Mouse (Mus musculus) limb, embryonic 11.5 days (tissue): ENCODE data around the gene Carns1. TPM values are rescaled to one million over a fixed set of nuclear protein-coding genes. Genes with fewer than 3 reads are reported as not detected.

ENCODE experiments used
- ATAC-seq: fragments of 200-750 bp; cut with Nextera tagmentation; 2 replicates; pipeline ENCODE4 v1.8.0; 2017; ENCODE audit warnings: low read depth; ENCODE audit not compliant: insufficient number of reproducible peaks, low FRiP score, low TSS enrichment
- DNase-seq: peaks from one replicate; pipeline ENCODE4 v3.0.0-alpha.2; 2015; ENCODE audit warnings: low spot score
- H3K27ac ChIP-seq: fragments of 300-500 bp; sonication (generic); replicated peaks from 2 replicates; pipeline ENCODE4 v1.5.1; 2014; ENCODE audit warnings: low read depth, mild to moderate bottlenecking, low read length
- H3K27me3 ChIP-seq: fragments of 300-500 bp; sonication (generic); 2 replicates; pipeline ENCODE4 v1.6.1; 2014; ENCODE audit warnings: mild to moderate bottlenecking, low read length, mixed read lengths; ENCODE audit not compliant: control insufficient read depth, insufficient read depth
- H3K36me3 ChIP-seq: fragments of 300-500 bp; sonication (generic); 2 replicates; pipeline ENCODE4 v1.6.1; 2014; ENCODE audit warnings: mild to moderate bottlenecking, low read length, moderate library complexity, mixed read lengths; ENCODE audit not compliant: control insufficient read depth, insufficient read depth
- H3K4me1 ChIP-seq: fragments of 300-500 bp; sonication (generic); 2 replicates; pipeline ENCODE4 v1.6.1; 2014; ENCODE audit warnings: low read length, mixed read lengths; ENCODE audit not compliant: control insufficient read depth, insufficient read depth
- H3K4me2 ChIP-seq: fragments of 300-500 bp; sonication (generic); 2 replicates; pipeline ENCODE4 v1.6.1; 2014; ENCODE audit warnings: low read depth, mild to moderate bottlenecking, moderate library complexity; ENCODE audit not compliant: severe bottlenecking
- H3K4me3 ChIP-seq: fragments of 300-500 bp; sonication (generic); 2 replicates; pipeline ENCODE4 v1.5.1; 2014; ENCODE audit warnings: low read depth, low read length
- H3K9ac ChIP-seq: fragments of 300-500 bp; sonication (generic); 2 replicates; pipeline ENCODE4 v1.6.1; 2014; ENCODE audit warnings: mild to moderate bottlenecking, low read length
- H3K9me3 ChIP-seq: fragments of 300-500 bp; sonication (generic); 2 replicates; pipeline ENCODE4 v1.6.1; 2016; ENCODE audit warnings: low read length; ENCODE audit not compliant: control insufficient read depth
- WGBS: fragments of 180-500 bp; shearing (Covaris S2); extraction: QIAGEN DNeasy Blood & Tissue Kit; methylation state at CpG from one replicate; pipeline ENCODE4 v1.1.7; 2014; 5-methylcytosine and 5-hydroxymethylcytosine counted together
- polyA plus RNA-seq: library from polyadenylated mRNA; unstranded; fragments of >200 nt; fragmentation: Nextera tagmentation; extraction: Ambion mirVana; gene quantifications from 2 replicates; pipeline ENCODE4 v1.2.1, GENCODE M21; 2014

Gene Carns1
- polyA plus RNA-seq, 1 experiment from 2014 or later: 2.1 TPM

DNA sequence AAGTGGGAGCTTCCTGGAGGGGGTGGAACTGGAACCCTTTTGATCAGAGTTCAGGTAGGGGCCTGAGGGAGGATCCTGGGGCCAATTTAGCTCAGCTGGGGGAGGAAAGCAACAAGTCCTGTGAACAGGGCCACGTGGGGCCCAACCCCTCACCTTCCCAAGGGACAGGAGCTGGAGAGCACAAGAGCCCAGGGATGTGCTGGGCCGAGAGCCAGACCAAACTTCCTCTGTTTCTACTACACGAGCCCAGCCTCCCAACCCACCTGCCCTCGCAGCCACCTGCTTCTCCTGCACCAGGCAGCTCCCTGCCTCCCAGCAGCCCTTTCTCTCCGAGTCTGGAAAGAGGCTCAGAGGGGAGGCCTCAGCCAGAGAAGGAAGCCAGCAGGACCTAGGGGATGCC, 21.3 kb upstream of the Carns1 start:
- Histone ChIP-seq H3K27me3 (no peaks in the 10 kb centered on the region), H3K36me3 (peaks cover 39% of the 10 kb centered on the region), H3K4me2 (no peak overlapping the region), H3K9ac (no peak overlapping the region), H3K4me3 (no peak overlapping the region), H3K9me3 (no peaks in the 10 kb centered on the region), H3K4me1 (peaks cover 24% of the 10 kb centered on the region), H3K27ac (no peak overlapping the region)
- DNase-seq (no peak), ATAC-seq (no peak)
- 21% methylated on average over 5 of the region's 5 CpGs for WGBS

DNA sequence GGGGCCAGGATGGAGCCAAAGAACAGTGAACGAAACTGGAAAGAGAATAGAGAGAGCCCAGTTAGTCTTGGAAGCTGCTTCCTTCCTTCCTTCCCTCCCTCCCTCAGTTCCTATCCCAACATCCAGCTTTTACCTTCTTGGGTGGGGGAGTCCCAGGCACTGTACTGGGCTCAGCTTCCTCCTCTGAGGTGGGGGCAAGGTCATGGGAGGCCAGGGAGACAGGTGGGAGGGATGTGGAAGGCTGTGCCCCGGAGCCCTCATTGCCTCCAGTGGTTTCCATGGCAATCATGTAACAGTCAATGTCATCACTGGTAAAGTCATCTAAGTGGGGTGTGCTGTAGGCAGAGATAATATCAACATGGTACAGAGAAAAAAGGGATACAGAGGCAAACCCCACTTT, 20.8 kb upstream of the Carns1 start:
- Histone ChIP-seq H3K4me1 (peaks cover 24% of the 10 kb centered on the region), H3K27me3 (no peaks in the 10 kb centered on the region), H3K36me3 (peaks cover 39% of the 10 kb centered on the region), H3K9ac (no peak overlapping the region), H3K9me3 (no peaks in the 10 kb centered on the region), H3K4me2 (no peak overlapping the region), H3K4me3 (no peak overlapping the region), H3K27ac (no peak overlapping the region)
- ATAC-seq: no peak
- WGBS: 63% methylated on average over 2 of the region's 2 CpGs
- DNase-seq: no peak

DNA sequence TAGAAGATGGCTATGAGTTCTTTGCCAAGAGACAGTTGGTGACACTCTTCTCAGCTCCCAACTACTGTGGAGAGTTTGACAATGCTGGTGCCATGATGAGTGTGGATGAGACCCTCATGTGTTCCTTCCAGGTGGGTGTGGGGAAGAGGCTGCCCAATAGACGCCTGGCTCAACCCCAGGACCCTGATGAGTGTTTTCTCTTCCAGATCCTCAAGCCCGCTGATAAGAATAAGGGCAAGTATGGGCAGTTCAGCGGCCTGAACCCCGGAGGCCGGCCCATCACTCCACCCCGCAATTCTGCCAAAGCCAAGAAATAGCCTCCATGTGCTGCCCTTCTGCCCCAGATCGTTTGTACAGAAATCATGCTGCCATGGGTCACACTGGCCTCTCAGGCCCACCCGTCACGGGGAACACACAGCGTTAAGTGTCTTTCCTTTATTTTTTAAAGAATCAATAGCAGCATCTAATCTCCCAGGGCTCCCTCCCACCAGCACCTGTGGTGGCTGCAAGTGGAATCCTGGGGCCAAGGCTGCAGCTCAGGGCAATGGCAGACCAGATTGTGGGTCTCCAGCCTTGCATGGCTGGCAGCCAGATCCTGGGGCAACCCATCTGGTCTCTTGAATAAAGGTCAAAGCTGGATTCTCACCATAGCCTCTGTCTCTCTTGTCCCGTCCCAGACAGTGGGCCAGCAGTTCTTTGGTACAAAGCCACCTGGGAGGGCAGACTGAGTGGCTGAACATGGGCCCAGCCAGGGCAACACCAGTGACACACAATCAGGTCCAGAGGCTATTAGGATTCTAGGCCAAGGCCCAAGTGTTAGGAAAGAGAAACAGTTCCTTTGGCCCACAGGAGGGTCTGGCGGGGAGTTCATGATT, 19.7 kb upstream of the Carns1 start:
- H3K27me3 ChIP-seq: no peaks in the 10 kb centered on the region
- no peak overlapping the region for H3K27ac ChIP-seq
- ATAC-seq (no peak), DNase-seq (no peak)
- H3K4me1 ChIP-seq: peaks cover 17% of the 10 kb centered on the region
- no peaks in the 10 kb centered on the region for H3K9me3 ChIP-seq
- H3K4me2 ChIP-seq: no peak overlapping the region
- 81% methylated on average over 12 of the region's 12 CpGs for WGBS
- H3K36me3 ChIP-seq: peaks cover 39% of the 10 kb centered on the region
- no peak overlapping the region for H3K9ac ChIP-seq
- H3K4me3 ChIP-seq: no peak overlapping the region

DNA sequence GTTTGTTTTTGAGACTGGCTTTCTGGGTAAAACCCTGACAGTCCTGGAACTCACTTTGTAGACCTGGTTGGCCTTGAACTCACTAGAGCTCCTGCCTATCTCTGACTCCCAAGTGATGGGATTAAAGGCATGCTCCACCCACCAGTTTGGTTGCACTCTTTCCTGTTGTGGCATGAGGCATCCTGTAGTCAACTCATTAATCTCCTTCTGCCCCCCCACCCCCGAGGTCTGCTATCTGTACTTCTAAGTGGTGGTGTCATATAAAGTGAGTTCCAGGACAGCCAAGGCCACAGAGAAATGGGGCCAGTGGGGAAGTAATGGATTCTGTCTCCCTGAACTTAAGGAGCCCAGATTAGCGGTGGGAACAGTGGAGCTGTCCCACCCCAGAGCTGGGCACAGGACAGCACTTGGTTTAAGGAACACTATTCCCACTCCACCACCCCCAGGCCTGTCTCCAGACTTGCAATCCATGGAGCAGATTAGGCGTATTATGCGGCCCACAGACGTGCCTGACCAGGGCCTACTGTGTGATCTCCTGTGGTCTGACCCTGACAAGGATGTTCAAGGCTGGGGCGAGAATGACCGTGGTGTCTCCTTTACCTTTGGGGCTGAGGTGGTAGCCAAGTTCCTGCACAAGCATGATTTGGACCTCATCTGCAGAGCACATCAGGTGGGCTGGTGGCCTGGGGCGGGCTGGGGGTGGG, 18.9 kb upstream of the Carns1 start:
- Histone ChIP-seq H3K4me2 (no peak overlapping the region), H3K4me1 (peaks cover 17% of the 10 kb centered on the region)

DNA sequence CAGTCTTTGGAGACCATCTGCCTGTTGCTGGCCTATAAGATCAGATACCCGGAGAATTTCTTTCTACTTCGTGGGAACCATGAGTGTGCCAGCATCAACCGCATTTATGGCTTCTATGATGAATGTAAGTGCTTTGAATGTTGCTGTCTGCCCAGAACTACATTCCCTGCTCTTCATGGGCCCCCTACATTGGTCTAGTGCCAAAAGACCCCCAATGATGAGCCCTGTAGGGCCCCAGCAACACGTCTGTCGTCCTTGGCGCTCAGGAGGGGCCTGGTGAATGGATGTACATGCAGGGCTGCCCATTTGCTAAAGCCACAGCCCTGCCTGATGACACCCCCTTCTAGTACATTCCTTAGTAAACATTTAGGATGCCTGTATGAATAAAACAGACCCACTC, 17.9 kb upstream of the Carns1 start:
- no peak overlapping the region for H3K27ac ChIP-seq
- ATAC-seq: no peak
- H3K4me1 ChIP-seq: peaks cover 17% of the 10 kb centered on the region
- H3K9ac ChIP-seq: peak overlapping the region; percentile 94
- H3K9me3 ChIP-seq: no peaks in the 10 kb centered on the region
- H3K27me3 ChIP-seq: no peaks in the 10 kb centered on the region
- H3K4me2 ChIP-seq: peak overlapping the region; percentile 84
- H3K4me3 ChIP-seq: peak overlapping the region; percentile 98
- H3K36me3 ChIP-seq: peaks cover 36% of the 10 kb centered on the region
- 61% methylated on average over 6 of the region's 6 CpGs for WGBS
- DNase-seq: no peak

More for the DNA sequence above, 18.9 kb upstream of the Carns1 start:
- Histone ChIP-seq H3K27ac (no peak overlapping the region), H3K27me3 (no peaks in the 10 kb centered on the region), H3K9me3 (no peaks in the 10 kb centered on the region), H3K4me3 (no peak overlapping the region), H3K36me3 (peaks cover 36% of the 10 kb centered on the region), H3K9ac (no peak overlapping the region)
- ATAC-seq: no peak
- no peak for DNase-seq
- WGBS: 88% methylated on average over 8 of the region's 8 CpGs

DNA sequence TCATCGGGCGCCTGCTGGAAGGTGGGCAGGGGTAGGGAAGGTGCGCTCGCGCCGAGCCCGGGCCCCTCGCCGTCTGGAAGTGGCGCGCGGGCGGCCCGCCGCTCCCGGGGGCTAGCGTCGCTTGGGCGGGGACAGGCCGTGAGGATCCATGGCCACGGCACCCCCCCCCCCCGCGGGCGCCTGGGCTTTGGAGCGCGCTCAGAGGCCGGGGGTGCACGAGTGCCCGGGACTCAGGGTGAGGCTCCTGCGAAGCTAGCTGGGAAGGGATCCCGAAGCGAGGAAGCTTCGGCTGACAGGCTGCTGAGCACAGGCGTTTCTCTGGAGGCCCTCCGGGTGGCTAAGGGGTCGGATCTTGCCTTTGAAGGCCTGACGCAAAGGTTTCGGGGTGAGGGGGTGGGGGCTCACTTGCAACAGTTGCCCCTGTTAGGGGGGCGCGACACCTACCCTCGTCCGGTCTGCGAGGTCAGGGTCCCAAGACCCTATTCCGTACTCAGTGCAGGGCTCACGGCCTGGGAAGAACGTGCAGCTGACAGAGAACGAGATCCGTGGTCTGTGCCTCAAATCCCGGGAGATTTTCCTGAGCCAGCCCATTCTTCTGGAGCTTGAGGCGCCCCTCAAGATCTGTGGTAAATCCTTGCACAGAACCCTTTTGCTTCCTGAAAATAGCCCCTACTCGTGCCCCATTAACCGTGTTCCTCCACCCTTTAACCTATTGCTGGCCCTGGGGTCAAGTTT, 17.1 kb upstream of the Carns1 start:
- peak overlapping the region; percentile 94 for H3K9ac ChIP-seq
- peaks cover 36% of the 10 kb centered on the region for H3K36me3 ChIP-seq
- H3K9me3 ChIP-seq: no peaks in the 10 kb centered on the region
- WGBS: 1% methylated on average over 49 of the region's 52 CpGs
- H3K27ac ChIP-seq: peak overlapping the region; percentile 85
- ATAC-seq (no peak), DNase-seq (no peak)
- H3K4me2 ChIP-seq: peak overlapping the region; percentile 84
- peak overlapping the region; percentile 98 for H3K4me3 ChIP-seq
- peaks cover 17% of the 10 kb centered on the region for H3K4me1 ChIP-seq
- H3K27me3 ChIP-seq: no peaks in the 10 kb centered on the region

DNA sequence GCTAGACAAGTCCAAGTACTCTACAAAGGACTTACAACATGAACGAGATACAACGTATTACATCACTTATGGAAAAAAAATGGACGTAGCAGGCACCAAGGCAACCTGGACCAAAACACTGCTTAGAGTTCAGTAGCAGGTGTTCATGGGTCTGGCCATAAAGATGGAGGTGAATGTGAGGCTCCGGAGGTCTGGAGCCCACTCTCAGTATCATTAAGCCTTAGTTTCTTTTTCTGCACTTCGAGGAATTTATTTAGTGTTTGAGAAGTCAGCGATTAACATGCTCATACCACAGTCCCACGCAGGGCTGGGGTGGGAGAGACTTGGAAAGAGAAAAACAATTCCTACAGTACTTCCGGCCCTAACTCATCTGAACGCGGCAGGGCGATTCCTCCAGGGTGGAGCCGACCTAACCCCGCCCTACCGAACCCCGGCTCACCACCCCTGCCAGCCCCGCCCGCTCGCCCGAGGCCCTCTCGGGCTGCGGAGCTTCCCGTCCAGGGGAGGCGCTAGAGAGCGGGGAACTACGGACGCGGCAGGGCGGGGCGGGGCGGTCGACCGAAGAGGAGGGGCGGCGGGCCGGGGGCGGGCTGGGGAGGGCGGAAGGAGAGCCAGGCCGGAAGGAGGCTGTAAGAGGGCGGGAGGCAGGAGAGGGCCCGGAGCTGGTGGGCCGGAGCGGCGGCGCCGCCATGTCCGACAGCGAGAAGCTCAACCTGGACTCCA, 16.4 kb upstream of the Carns1 start, which contains the start of gene Ppp1ca:
Ppp1ca (plus strand) TSS at position 538 of the 723 bp plus-strand sequence.
- peak within 1 kb of the TSS; percentile 94 for H3K9ac ChIP-seq
- H3K4me1 ChIP-seq: peaks cover 17% of the 10 kb centered on the region
- H3K36me3 ChIP-seq: peaks cover 30% of the 10 kb centered on the region
- ATAC-seq: peak; percentile 88
- peak within 1 kb of the TSS; percentile 98 for H3K4me3 ChIP-seq
- H3K27ac ChIP-seq: peak within 1 kb of the TSS; percentile 85
- 5% methylated on average over 37 of the region's 47 CpGs for WGBS
- peak; percentile 98 for DNase-seq
- H3K27me3 ChIP-seq: no peaks in the 10 kb centered on the region
- peak within 1 kb of the TSS; percentile 84 for H3K4me2 ChIP-seq
- no peaks in the 10 kb centered on the region for H3K9me3 ChIP-seq
